Mouse (Mus musculus) liver, embryonic 11.5 days (tissue): ENCODE data around the gene Bco2. TPM values are rescaled to one million over a fixed set of nuclear protein-coding genes. Genes with fewer than 3 reads are reported as not detected.

ENCODE experiments used
- ATAC-seq: fragments of 200-750 bp; cut with Nextera tagmentation; replicated peaks from 2 replicates; pipeline ENCODE4 v1.8.0; 2017; ENCODE audit warnings: moderate number of reproducible peaks, mild to moderate bottlenecking, moderate TSS enrichment, moderate library complexity; ENCODE audit not compliant: low FRiP score
- DNase-seq: peaks from one replicate; pipeline ENCODE4 v3.0.0-alpha.2; 2017; ENCODE audit warnings: low spot score
- H3K27ac ChIP-seq: fragments of 300-500 bp; sonication (generic); 2 replicates; pipeline ENCODE4 v1.5.1; 2014; ENCODE audit warnings: mild to moderate bottlenecking, low read depth, low read length, control low read depth
- H3K27me3 ChIP-seq: fragments of 300-500 bp; sonication (generic); replicated peaks from 2 replicates; pipeline ENCODE4 v1.6.1; 2014; ENCODE audit warnings: low read length, mixed read lengths; ENCODE audit not compliant: control insufficient read depth, insufficient read depth
- H3K36me3 ChIP-seq: fragments of 300-500 bp; sonication (generic); 2 replicates; pipeline ENCODE4 v1.6.1; 2014; ENCODE audit warnings: mild to moderate bottlenecking, low read length, moderate library complexity, mixed read lengths; ENCODE audit not compliant: control insufficient read depth, insufficient read depth
- H3K4me1 ChIP-seq: fragments of 300-500 bp; sonication (generic); replicated peaks from 2 replicates; pipeline ENCODE4 v1.6.1; 2014; ENCODE audit warnings: low read length, mixed read lengths; ENCODE audit not compliant: control insufficient read depth, insufficient read depth
- H3K4me2 ChIP-seq: fragments of 300-500 bp; sonication (generic); 2 replicates; pipeline ENCODE4 v1.6.1; 2014; ENCODE audit warnings: mild to moderate bottlenecking, control low read depth, moderate library complexity
- H3K4me3 ChIP-seq: fragments of 300-500 bp; sonication (generic); 2 replicates; pipeline ENCODE4 v1.5.1; 2014; ENCODE audit warnings: low read depth, low read length, control low read depth
- H3K9ac ChIP-seq: fragments of 300-500 bp; sonication (generic); 2 replicates; pipeline ENCODE4 v1.6.1; 2014; ENCODE audit warnings: low read depth, low read length, control low read depth
- H3K9me3 ChIP-seq: fragments of 300-500 bp; sonication (generic); 2 replicates; pipeline ENCODE4 v1.6.1; 2016; ENCODE audit warnings: low read length, inconsistent platforms, mixed read lengths; ENCODE audit not compliant: control insufficient read depth
- WGBS: fragments of 180-500 bp; shearing (Covaris S2); extraction: QIAGEN DNeasy Blood & Tissue Kit; methylation state at CpG from one replicate; pipeline ENCODE4 v1.1.7; 2014; 5-methylcytosine and 5-hydroxymethylcytosine counted together
- polyA plus RNA-seq: library from polyadenylated mRNA; unstranded; fragments of >200 nt; fragmentation: Nextera tagmentation; extraction: Ambion mirVana; gene quantifications from 2 replicates; pipeline ENCODE4 v1.2.1, GENCODE M21; 2014

The Bco2 gene
- polyA plus RNA-seq = 0.22 and 0.27 TPM in 2 replicates

GRCm38 (mm10) chr9:50555094-50555446 is at the start of gene Bco2:
Bco2 (minus strand) TSS chr9:50555181.
- Histone ChIP-seq H3K4me3 (no peak within 1 kb of the TSS), H3K36me3 (no peaks in the 10 kb centered on the region), H3K9me3 (no peaks in the 10 kb centered on the region), H3K4me2 (peak within 1 kb of the TSS; percentile 33; the same call in 1 of the 2 replicates), H3K27ac (no peak within 1 kb of the TSS), H3K4me1 (no peaks in the 10 kb centered on the region), H3K9ac (no peak within 1 kb of the TSS), H3K27me3 (no peaks in the 10 kb centered on the region)
- DNase-seq (no peak), ATAC-seq (no peak)
- 55% methylated on average over 2 of the region's 2 CpGs for WGBS

GRCm38 (mm10) chr9:50604338-50604737 is 49.4 kb upstream of the Bco2 start:
- Histone ChIP-seq H3K4me1 (peaks cover 15% of the 10 kb centered on the region), H3K27ac (peak overlapping the region; percentile 66), H3K27me3 (no peaks in the 10 kb centered on the region), H3K4me3 (peak overlapping the region; percentile 90), H3K9ac (peak overlapping the region; percentile 85), H3K4me2 (peak overlapping the region; percentile 73), H3K9me3 (no peaks in the 10 kb centered on the region), H3K36me3 (peaks cover 23% of the 10 kb centered on the region; the same call in 1 of the 2 replicates)
- ATAC-seq = no peak; the same call in 1 of the 2 replicates
- DNase-seq = no peak
- WGBS = 3% methylated on average over 6 of the region's 6 CpGs

- peak overlapping the region; percentile 73 for H3K4me2 ChIP-seq
- DNase-seq = no peak
- H3K4me1 ChIP-seq = peaks cover 15% of the 10 kb centered on the region
- no peaks in the 10 kb centered on the region for H3K9me3 ChIP-seq
- H3K4me3 ChIP-seq = peak overlapping the region; percentile 90
- H3K9ac ChIP-seq = peak overlapping the region; percentile 85
- WGBS = under 1% methylated on average over 24 of the region's 24 CpGs
- H3K27me3 ChIP-seq = no peaks in the 10 kb centered on the region
- peak; percentile 72 for ATAC-seq
- peak overlapping the region; percentile 66 for H3K27ac ChIP-seq
- peaks cover 24% of the 10 kb centered on the region; the same call in 1 of the 2 replicates for H3K36me3 ChIP-seq
Observed at GRCm38 (mm10) chr9:50603998-50604324, 49.0 kb upstream of the Bco2 start.

GRCm38 (mm10) chr9:50603189-50603997 is 48.4 kb upstream of the Bco2 start, which contains the start of the genes Sdhd and Timm8b:
Sdhd (minus strand) TSS chr9:50603812.
Timm8b (plus strand) TSS chr9:50603910.
- no peaks in the 10 kb centered on the region for H3K9me3 ChIP-seq
- DNase-seq (peak; percentile 90), ATAC-seq (peak; percentile 90)
- under 1% methylated on average over 48 of the region's 48 CpGs for WGBS
- peaks cover 27% of the 10 kb centered on the region for H3K36me3 ChIP-seq
- H3K27me3 ChIP-seq = no peaks in the 10 kb centered on the region
- H3K4me2 ChIP-seq = peak within 1 kb of the TSS; percentile 73
- H3K27ac ChIP-seq = peak within 1 kb of the TSS; percentile 66
- H3K4me1 ChIP-seq = peaks cover 15% of the 10 kb centered on the region
- peak within 1 kb of the TSS; percentile 85 for H3K9ac ChIP-seq
- peak within 1 kb of the TSS; percentile 90 for H3K4me3 ChIP-seq

GRCm38 (mm10) chr9:50602055-50602845 is 47.3 kb upstream of the Bco2 start:
- H3K4me3 ChIP-seq = peak overlapping the region; percentile 90
- 54% methylated on average over 7 of the region's 7 CpGs for WGBS
- H3K27ac ChIP-seq = peak overlapping the region; percentile 66
- H3K4me2 ChIP-seq = peak overlapping the region; percentile 73
- peak overlapping the region; percentile 85 for H3K9ac ChIP-seq
- peaks cover 31% of the 10 kb centered on the region for H3K36me3 ChIP-seq
- H3K27me3 ChIP-seq = no peaks in the 10 kb centered on the region
- peaks cover 15% of the 10 kb centered on the region for H3K4me1 ChIP-seq
- no peaks in the 10 kb centered on the region for H3K9me3 ChIP-seq
- ATAC-seq (0 out of 2 replicates have a peak, but pooled peaks have one; percentile 5), DNase-seq (no peak)

- H3K36me3 ChIP-seq = peaks cover 36% of the 10 kb centered on the region
- H3K27me3 ChIP-seq = no peaks in the 10 kb centered on the region
- DNase-seq = peak; percentile 42
- peak overlapping the region; percentile 85 for H3K9ac ChIP-seq
- peak overlapping the region; percentile 90 for H3K4me3 ChIP-seq
- peak; percentile 78 for ATAC-seq
- H3K9me3 ChIP-seq = no peaks in the 10 kb centered on the region
- 43% methylated on average over 6 of the region's 6 CpGs for WGBS
- peaks cover 15% of the 10 kb centered on the region for H3K4me1 ChIP-seq
- H3K4me2 ChIP-seq = peak overlapping the region; percentile 73
- H3K27ac ChIP-seq = peak overlapping the region; percentile 66
Observed at GRCm38 (mm10) chr9:50601536-50601935, 46.6 kb upstream of the Bco2 start.

- 93% methylated on average over 8 of the region's 8 CpGs for WGBS
- no peak for ATAC-seq
- H3K36me3 ChIP-seq = peaks cover 40% of the 10 kb centered on the region
Observed at GRCm38 (mm10) chr9:50596973-50597372, 42.0 kb upstream of the Bco2 start.

GRCm38 (mm10) chr9:50594794-50595417 is 39.9 kb upstream of the Bco2 start:
- H3K27ac ChIP-seq = peak overlapping the region; percentile 60; the same call in 1 of the 2 replicates
- 70% methylated on average over 12 of the region's 12 CpGs for WGBS

More at GRCm38 (mm10) chr9:50596973-50597372, 42.0 kb upstream of the Bco2 start:
- Histone ChIP-seq H3K4me1 (peaks cover 8% of the 10 kb centered on the region), H3K9ac (no peak overlapping the region), H3K27ac (no peak overlapping the region), H3K9me3 (no peaks in the 10 kb centered on the region), H3K27me3 (no peaks in the 10 kb centered on the region), H3K4me3 (no peak overlapping the region), H3K4me2 (no peak overlapping the region)
- DNase-seq = no peak

More at GRCm38 (mm10) chr9:50594794-50595417, 39.9 kb upstream of the Bco2 start:
- H3K9ac ChIP-seq = no peak overlapping the region
- H3K4me1 ChIP-seq = no peaks in the 10 kb centered on the region
- H3K4me3 ChIP-seq = no peak overlapping the region
- no peak overlapping the region for H3K4me2 ChIP-seq
- ATAC-seq (0 out of 2 replicates have a peak, but pooled peaks have one; percentile 46), DNase-seq (no peak)
- no peaks in the 10 kb centered on the region for H3K9me3 ChIP-seq
- H3K36me3 ChIP-seq = peaks cover 37% of the 10 kb centered on the region
- no peaks in the 10 kb centered on the region for H3K27me3 ChIP-seq
